Mouse (Mus musculus): ENCODE measurements around the gene Aprt. TPM values are rescaled to one million over a fixed set of nuclear protein-coding genes. Genes with fewer than 3 reads are reported as not detected.

Aprt gene
- total RNA-seq (2015) = 272 and 308 TPM in 2 replicates
- 132 and 149 TPM in 2 replicates for total RNA-seq (2017)

- peak; percentile 90 for ATAC-seq (ENCODE audit: poor library complexity, severe bottlenecking)
Observed at GRCm38 (mm10) chr8:122576648-122577022, at the start of gene Aprt. Aprt (minus strand) TSS chr8:122576909.

DNA sequence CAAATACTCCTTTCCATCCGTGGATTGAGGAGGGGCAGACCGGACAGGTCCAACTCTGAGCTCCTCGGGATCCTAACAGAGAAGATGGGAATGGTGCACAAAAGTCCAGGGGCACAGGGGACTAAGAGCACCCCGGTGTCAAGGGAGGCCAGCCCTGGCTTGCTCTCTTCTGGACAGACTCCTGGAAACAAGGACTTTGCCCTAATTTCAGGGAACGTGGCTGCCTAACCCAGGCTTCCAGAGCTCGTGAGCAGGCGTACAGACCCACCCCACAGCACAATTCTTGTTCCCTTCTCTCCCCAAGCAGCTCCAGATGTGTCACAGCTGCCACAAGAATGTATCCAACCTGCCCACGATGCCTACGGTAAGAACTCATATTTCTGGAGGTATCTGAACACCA, 49.1 kb upstream of the Aprt start:
- no peak for ATAC-seq (ENCODE audit: poor library complexity, severe bottlenecking)

DNA sequence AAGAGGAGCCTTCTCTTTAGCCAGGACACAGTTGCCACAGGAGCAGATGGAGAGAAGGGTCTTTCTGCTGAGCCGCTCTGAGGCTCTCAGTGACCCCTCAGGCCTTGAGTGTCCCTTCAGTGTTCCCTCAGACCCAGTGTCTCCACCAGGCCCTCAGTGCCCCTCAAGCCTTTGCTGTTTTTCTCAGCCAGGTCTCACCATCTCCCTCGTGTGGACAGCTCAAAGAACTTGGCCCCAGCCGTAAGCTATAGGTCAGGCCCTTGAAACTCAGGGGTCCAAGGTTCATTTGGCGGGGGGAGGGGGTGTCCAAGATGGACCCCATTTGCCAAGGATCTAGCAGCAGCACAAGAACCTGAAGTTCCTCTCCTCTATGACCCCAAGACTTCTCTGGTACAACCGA, 47.9 kb upstream of the Aprt start:
- no peak for ATAC-seq (ENCODE audit: poor library complexity, severe bottlenecking)

DNA sequence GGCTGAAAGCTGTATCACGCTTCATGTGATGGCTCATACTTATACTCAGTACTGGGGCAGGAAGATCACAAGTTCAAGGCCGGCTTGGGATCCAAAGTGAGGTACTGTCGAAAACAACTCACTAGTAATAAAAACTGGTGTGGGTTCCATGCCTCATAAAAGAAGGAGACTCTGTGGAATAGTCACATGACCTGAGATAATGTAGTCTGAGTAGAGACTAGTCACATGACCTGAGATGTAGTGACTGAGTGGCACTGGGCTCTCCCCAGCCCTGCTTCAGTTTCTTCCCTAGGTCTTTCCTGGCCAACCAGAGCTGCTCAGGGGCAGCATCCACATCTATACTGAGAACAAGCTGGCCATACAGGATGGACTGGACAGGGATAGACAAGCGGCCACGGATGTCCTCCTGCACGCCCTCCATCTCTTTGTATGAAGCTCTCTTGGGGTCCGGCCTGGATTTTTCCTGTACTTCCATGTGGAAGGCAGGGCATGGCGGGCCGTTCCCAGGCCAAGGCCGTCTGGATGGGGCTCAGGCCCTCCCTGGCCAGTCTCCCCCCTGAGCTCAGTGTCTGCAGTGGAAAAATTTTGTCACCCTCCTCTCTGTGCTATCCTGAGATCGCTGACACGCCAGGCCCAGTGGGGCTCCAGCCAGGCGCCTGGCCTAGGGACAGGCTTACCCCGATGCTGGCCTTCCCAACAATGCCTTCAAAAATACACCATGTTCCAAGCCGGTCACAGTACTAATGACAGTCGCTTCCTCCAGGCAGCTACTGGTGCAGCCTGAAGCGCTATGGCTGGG, 47.3 kb upstream of the Aprt start:
- ATAC-seq (ENCODE audit: poor library complexity, severe bottlenecking) = no peak

- no peak for ATAC-seq (ENCODE audit: poor library complexity, severe bottlenecking)
Observed at GRCm38 (mm10) chr8:122622727-122623126, 46.0 kb upstream of the Aprt start, which contains the start of gene Pabpn1l. Pabpn1l (minus strand) TSS chr8:122622739.

GRCm38 (mm10) chr8:122620446-122620845, 43.7 kb upstream of the Aprt start:
- no peak for ATAC-seq (ENCODE audit: poor library complexity, severe bottlenecking)

GRCm38 (mm10) chr8:122618660-122619378, 42.1 kb upstream of the Aprt start:
- no peak for ATAC-seq (ENCODE audit: poor library complexity, severe bottlenecking)

- peak; percentile 90 for ATAC-seq (ENCODE audit: poor library complexity, severe bottlenecking)
Observed at GRCm38 (mm10) chr8:122617947-122618546, 41.3 kb upstream of the Aprt start.

GRCm38 (mm10) chr8:122616181-122616905, 39.6 kb upstream of the Aprt start:
- ATAC-seq (ENCODE audit: poor library complexity, severe bottlenecking) = no peak

GRCm38 (mm10) chr8:122611295-122612133, 34.8 kb upstream of the Aprt start, which contains the start of the genes Galns and Trappc2l:
Galns (minus strand) TSS chr8:122611463.
Trappc2l (plus strand) TSS chr8:122611640.
- ATAC-seq (ENCODE audit: poor library complexity, severe bottlenecking) = peak; percentile 97

DNA sequence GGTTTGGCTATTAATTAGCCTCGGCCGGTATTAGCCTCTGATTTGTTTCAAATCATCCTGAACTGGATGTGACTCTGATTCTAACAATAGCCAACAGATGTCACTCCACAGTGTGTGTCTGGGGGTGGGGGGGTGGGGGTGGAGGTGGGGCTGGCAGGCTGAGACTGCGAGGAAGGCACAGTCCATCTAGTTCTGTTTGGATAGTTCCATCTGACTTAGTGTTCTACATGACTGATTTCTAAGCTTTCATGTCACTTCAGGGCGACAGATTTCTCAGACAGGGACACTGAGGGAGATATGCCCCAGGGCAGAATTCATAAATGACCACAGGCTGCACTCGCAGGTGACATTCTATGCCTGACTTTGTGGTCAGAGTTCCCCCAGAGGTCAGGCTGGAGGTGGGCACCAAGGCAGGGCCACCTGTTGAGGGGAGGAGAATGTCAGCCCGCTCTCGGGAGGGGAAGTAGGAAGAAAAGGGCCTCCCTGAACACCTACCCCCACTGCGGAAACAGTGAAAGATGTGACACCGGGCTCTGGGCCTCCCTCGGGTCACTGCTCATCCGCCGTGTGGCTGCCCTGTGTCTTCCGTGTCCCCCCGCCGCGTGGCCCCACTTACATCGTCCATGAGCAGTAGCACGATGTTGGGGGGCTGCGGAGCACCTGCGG, 34.0 kb upstream of the Aprt start:
- peak; percentile 67 for ATAC-seq (ENCODE audit: poor library complexity, severe bottlenecking)

GRCm38 (mm10) chr8:122610209-122610608, 33.5 kb upstream of the Aprt start:
- no peak for ATAC-seq (ENCODE audit: poor library complexity, severe bottlenecking)

GRCm38 (mm10) chr8:122606810-122607209, 30.1 kb upstream of the Aprt start:
- ATAC-seq (ENCODE audit: poor library complexity, severe bottlenecking) = no peak

DNA sequence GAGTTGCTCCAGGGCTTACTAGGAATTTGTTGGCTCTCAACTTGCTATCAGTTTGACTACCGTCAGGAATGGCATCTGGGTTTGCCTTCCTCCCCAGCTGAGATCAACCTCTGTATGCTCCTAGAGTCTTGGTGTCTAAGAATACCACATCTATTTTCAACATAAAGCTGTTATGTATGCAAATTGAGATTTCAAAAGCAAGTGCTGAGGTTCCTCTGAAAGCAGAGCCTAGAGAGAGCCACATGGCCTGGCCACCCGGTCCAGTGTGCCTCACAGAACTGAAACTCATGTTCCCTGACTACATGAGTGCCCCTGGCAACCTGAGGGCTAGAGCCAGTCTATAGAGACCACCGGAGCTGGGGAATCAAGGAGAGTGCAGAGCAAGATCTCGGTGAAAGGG, 28.7 kb upstream of the Aprt start:
- ATAC-seq (ENCODE audit: poor library complexity, severe bottlenecking) = peak; percentile 51; the same call in 1 of the 2 replicates

- 0 out of 2 replicates have a peak, but pooled peaks have one; percentile 15 for ATAC-seq (ENCODE audit: poor library complexity, severe bottlenecking)
Observed at GRCm38 (mm10) chr8:122604640-122605039, 27.9 kb upstream of the Aprt start.

DNA sequence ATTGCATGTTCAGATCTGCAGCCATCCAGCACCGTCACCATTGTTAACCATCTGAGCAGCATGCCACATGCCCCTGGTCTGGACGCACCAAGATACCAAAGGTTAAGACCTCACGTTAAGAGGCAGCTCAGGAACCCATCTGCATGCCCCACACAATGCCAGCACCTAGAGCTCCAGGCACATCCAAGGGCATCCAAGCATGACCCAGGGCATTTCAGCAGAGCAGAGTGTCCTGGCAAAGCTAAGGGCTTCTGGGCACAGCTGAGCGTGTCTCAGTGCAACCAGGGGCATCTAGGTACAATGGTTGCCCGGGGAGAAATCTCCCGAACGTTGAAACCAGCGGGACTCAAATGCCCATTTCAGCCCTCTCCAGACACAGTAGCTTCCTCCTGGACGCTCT, 24.0 kb upstream of the Aprt start:
- ATAC-seq (ENCODE audit: poor library complexity, severe bottlenecking) = no peak

GRCm38 (mm10) chr8:122596031-122596430, 19.3 kb upstream of the Aprt start:
- peak; percentile 19 for ATAC-seq (ENCODE audit: poor library complexity, severe bottlenecking)

GRCm38 (mm10) chr8:122593783-122594507, 17.2 kb upstream of the Aprt start:
- ATAC-seq (ENCODE audit: poor library complexity, severe bottlenecking) = no peak

DNA sequence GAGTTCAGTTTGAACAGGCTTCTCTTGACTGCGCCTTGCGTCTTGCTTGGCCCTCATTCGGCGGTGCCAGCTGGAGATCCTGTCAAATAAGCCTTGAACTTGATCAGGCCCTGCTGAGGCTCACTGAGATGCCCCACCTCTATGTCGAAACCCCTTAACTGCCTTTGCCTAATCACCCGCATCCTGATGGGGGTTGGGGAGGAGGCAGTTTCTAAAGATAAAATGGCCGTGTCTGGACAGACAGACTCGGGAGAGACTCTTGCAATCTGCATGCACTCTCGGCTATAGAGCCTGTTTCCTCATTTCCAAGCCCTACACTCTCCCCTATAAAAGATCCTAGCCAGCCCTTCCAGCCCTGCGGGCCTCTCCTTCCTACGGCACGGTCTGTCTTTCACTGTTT, 16.5 kb upstream of the Aprt start:
- peak; percentile 81 for ATAC-seq (ENCODE audit: poor library complexity, severe bottlenecking)

All from megakaryocyte, adult 5-6 weeks (primary cell).